Mouse (Mus musculus) liver, postnatal 0 days (tissue): ENCODE data around the gene Rasal2.

Source experiments
- CTCF ChIP-seq: sonication (generic); IDR thresholded peaks from 2 replicates; pipeline ENCODE4 v1.5.1; 2016; ENCODE audit warnings: antibody characterized with exemption, low read depth
- EP300 ChIP-seq: IDR thresholded peaks from 2 replicates; pipeline ENCODE4 v1.6.1; 2016; ENCODE audit warnings: antibody characterized with exemption, low read depth, mild to moderate bottlenecking

GRCm38 (mm10) chr1:157443026-157443722 is 30.8 kb upstream of the Rasal2 start:
- TF ChIP-seq CTCF: no peak
- TF ChIP-seq EP300: no peak
